7 mouse cellular contexts compared by ENCODE assay signal in genomic region chr2:113440326-113441197, GRCm38 (mm10).
DNase-seq lines count a peak whose midpoint lies in the region; ATAC-seq and TF ChIP-seq lines count a peak whose summit lies in the region.

No protein-coding gene starts in this region.

- H3K27ac ChIP-seq in heart, embryonic 10.5 days: peak overlapping the region; percentile 82
- peak overlapping the region; percentile 82 for H3K27ac ChIP-seq in lung, postnatal 0 days (ENCODE audit: low read length)

- H3K27me3 ChIP-seq in heart, embryonic 10.5 days (ENCODE audit: insufficient read depth, poor library complexity, severe bottlenecking): peaks cover 8% of the 10 kb centered on the region
- no peaks in the 10 kb centered on the region for H3K27me3 ChIP-seq in lung, postnatal 0 days (replicated peaks; ENCODE audit: insufficient read depth, low read length)

- peak overlapping the region; percentile 66 for H3K4me2 ChIP-seq in lung, postnatal 0 days (replicated peaks; ENCODE audit: low read depth, low read length)

- 5% methylated on average over 22 of the region's 22 CpGs for WGBS in heart, embryonic 10.5 days
- WGBS in lung, postnatal 0 days: 14% methylated on average over 22 of the region's 22 CpGs

- peaks cover 13% of the 10 kb centered on the region; the same call in 1 of the 2 replicates for H3K4me1 ChIP-seq in heart, embryonic 10.5 days
- no peaks in the 10 kb centered on the region for H3K4me1 ChIP-seq in lung, postnatal 0 days (ENCODE audit: insufficient read depth, low read depth, low read length)

- no peak; the same call in 1 of the 2 replicates for TF ChIP-seq CTCF in lung, postnatal 0 days (IDR thresholded peaks at IDR 0.05)

- peak; percentile 92 for ATAC-seq in lung, postnatal 0 days

- peak overlapping the region; percentile 59 for H3K4me3 ChIP-seq in heart, embryonic 10.5 days
- peak overlapping the region; percentile 38 for H3K4me3 ChIP-seq in lung, postnatal 0 days (ENCODE audit: low read depth, low read length)

- peak; percentile 89 for DNase-seq in ZHBTc4 (ENCODE audit: low read depth, low spot score)
- DNase-seq in embryo, embryonic 11.5 days (ENCODE audit: low read depth, low spot score): peak; percentile 23
- DNase-seq in heart, embryonic 10.5 days (ENCODE audit: low spot score): peak; percentile 82
- peak; percentile 84 for DNase-seq in kidney, adult 8-10 months
- DNase-seq in lung, postnatal 0 days (ENCODE audit: low spot score): peak; percentile 83
- peak; percentile 49 for DNase-seq in ovary, postnatal 36 days (ENCODE audit: low spot score)
- no peak for DNase-seq in frontal cortex, postnatal 10 days (ENCODE audit: low spot score in 2 of 2)

- H3K36me3 ChIP-seq in heart, embryonic 10.5 days: no peaks in the 10 kb centered on the region
- H3K36me3 ChIP-seq in lung, postnatal 0 days (ENCODE audit: insufficient read depth, low read length): no peaks in the 10 kb centered on the region

- TF ChIP-seq EP300 in lung, postnatal 0 days (IDR thresholded peaks at IDR 0.05): 0 out of 2 replicates have a peak, but pooled peaks have one; percentile 39

- peak overlapping the region; percentile 36 for H3K9ac ChIP-seq in lung, postnatal 0 days (replicated peaks; ENCODE audit: low read depth)

- no peaks in the 10 kb centered on the region for H3K9me3 ChIP-seq in heart, embryonic 10.5 days
- H3K9me3 ChIP-seq in lung, postnatal 0 days (ENCODE audit: low read length): no peaks in the 10 kb centered on the region

Comparison
In these comparisons a context has a peak if more than half of its experiments do, and no peak if none do; other contexts are left out.
1. DNase-seq: peak in ZHBTc4 (single experiment), embryo, embryonic 11.5 days (single experiment), heart, embryonic 10.5 days (single experiment), kidney, adult 8-10 months (2 of 2), lung, postnatal 0 days (single experiment) and ovary, postnatal 36 days (single experiment); none in frontal cortex, postnatal 10 days (0 of 2).